Mouse (Mus musculus) kidney, adult 2 months (tissue): ENCODE measurements at regions not wholly inside any gene's neighbourhood (a gene's known extent, or its start where the extent isn't known, plus 50 kb on each side); places are given as distances from the start of the nearest gene placed in this dataset.
A peak's percentile ranks its signal among the peaks of the same experiment; 100 is the strongest.

ENCODE experiments used
- DNase-seq: peaks from one replicate; pipeline ENCODE4 v3.0.0; 2021
- H3K27ac ChIP-seq: fragments of 200-500 bp; 2 replicates; pipeline ENCODE4 v1.5.1; 2012; ENCODE audit warnings: low read depth, low read length, control low read depth, inconsistent platforms; ENCODE audit not compliant: insufficient read depth
- H3K27me3 ChIP-seq: fragments of 200-500 bp; replicated peaks from 2 replicates; pipeline ENCODE4 v1.6.1; 2012; ENCODE audit warnings: mild to moderate bottlenecking, moderate library complexity, low read length, inconsistent platforms; ENCODE audit not compliant: control insufficient read depth, insufficient read depth
- H3K36me3 ChIP-seq: fragments of 200-500 bp; 2 replicates; pipeline ENCODE4 v1.6.1; 2012; ENCODE audit warnings: mild to moderate bottlenecking, moderate library complexity, low read length, inconsistent platforms; ENCODE audit not compliant: control insufficient read depth, insufficient read depth
- H3K4me1 ChIP-seq: fragments of 200-500 bp; 2 replicates; pipeline ENCODE4 v1.6.1; 2011; ENCODE audit warnings: low read length; ENCODE audit not compliant: control insufficient read depth, insufficient read depth
- H3K4me3 ChIP-seq: fragments of 200-500 bp; 2 replicates; pipeline ENCODE4 v1.5.1; 2011; ENCODE audit warnings: mild to moderate bottlenecking, low read depth, low read length, control low read depth; ENCODE audit not compliant: insufficient read depth
- CTCF ChIP-seq: fragments of 200-500 bp; conservative IDR thresholded peaks from 2 replicates; pipeline ENCODE4 v1.5.1; 2011; ENCODE audit warnings: low read depth, mild to moderate bottlenecking, control low read depth, low read length, moderate library complexity, mixed read lengths; ENCODE audit not compliant: insufficient read depth, insufficient read length
- POLR2A ChIP-seq: fragments of 200-500 bp; IDR thresholded peaks from one replicate; pipeline ENCODE4 v1.6.1; 2011; ENCODE audit warnings: low read depth, low read length, control low read depth
- WGBS: fragments of 180-500 bp; shearing (Covaris S2); methylation state at CpG from one replicate; pipeline ENCODE4 v1.1.7; 2018; 5-methylcytosine and 5-hydroxymethylcytosine counted together

GRCm38 (mm10) chr9:46406606-46407005, 86.8 kb upstream of the 4931429L15Rik start:
- Histone ChIP-seq H3K4me1 (no peaks in the 10 kb centered on the region), H3K27me3 (no peaks in the 10 kb centered on the region), H3K4me3 (no peak overlapping the region), H3K36me3 (no peaks in the 10 kb centered on the region), H3K27ac (no peak overlapping the region)
- no peak for DNase-seq
- WGBS, result 78% methylated on average over 8 of the region's 8 CpGs
- TF ChIP-seq POLR2A (no peak), CTCF (no peak)

DNA sequence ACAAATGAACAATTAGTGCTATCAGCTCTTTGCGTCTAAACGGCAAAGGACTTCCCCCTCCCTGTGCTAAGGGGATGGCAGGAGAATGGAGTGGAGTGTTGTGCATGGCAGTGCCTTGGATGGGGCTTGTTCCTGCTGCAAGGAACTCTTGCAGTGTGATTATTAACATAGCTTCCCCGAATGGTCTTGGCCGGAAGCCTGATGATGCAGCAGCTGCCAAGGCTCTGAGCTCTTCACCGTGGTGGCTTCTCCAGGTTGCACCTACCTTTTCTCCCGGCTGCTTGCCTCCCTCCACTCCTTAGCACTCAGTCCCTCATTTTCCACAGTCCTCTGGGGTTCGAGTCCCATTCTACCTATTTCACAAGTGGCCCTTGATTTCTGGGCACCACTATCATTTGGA, 76.8 kb upstream of the 4931429L15Rik start:
- Histone ChIP-seq H3K27me3 (no peaks in the 10 kb centered on the region), H3K27ac (no peak overlapping the region), H3K4me3 (no peak overlapping the region), H3K4me1 (no peaks in the 10 kb centered on the region), H3K36me3 (no peaks in the 10 kb centered on the region)
- TF ChIP-seq POLR2A, result no peak
- TF ChIP-seq CTCF, result no peak
- DNase-seq, result peak; percentile 70
- WGBS, result 59% methylated on average over 7 of the region's 7 CpGs

DNA sequence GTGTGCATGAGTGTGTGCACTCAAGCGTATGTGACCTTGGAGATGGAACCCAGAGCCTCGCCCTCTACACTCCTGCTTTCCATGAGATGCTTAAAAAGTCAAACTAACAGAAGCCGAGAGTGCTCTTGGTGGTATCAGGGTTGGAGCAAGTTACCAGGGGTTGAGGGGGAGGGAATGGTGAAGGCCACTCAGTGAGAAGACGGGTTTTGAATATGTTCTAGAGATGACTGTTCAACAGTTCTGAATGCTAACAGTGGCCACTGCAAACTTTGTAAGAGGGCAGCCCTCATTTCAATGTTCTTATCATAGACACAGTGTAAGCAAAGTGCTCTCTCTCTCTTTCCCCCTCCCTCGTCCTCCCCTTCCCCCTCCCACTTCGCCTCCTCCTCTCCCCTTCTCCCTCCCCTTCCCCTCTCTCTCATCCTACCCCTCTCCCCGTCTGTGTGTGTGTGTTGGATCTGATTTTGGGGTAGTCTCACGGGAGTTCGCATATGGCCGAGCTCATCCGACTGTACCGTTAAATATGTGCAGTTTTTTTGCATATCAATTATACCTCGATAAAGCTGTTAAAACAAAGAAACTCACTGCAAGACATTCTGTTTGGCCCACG, 75.5 kb upstream of the 4931429L15Rik start:
- TF ChIP-seq CTCF (no peak), POLR2A (no peak)
- H3K27ac ChIP-seq, result no peak overlapping the region

DNA sequence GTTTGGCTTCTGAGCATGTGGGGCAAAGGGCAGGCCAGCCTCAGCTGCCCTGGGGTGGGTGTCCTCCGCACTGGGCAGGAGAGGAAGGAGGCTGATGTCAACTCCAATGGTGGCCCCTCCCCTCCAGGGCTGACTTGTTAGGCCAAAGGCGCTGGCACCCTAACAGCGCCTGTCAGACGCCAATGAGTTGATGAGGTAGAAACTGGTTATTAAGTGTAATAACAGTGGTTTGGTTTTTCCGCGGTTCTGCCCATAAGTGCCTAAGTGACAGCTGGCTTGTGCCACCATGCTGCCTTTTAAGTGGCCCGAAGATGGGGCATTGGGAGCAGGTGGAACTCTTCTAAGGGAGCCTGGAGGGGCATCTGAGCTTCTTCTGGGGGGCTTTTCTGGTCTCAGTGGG, 74.5 kb upstream of the 4931429L15Rik start:
- TF ChIP-seq CTCF, result no peak
- TF ChIP-seq POLR2A, result no peak
- Histone ChIP-seq H3K4me3 (no peak overlapping the region), H3K36me3 (no peaks in the 10 kb centered on the region), H3K27me3 (no peaks in the 10 kb centered on the region), H3K27ac (no peak overlapping the region), H3K4me1 (no peaks in the 10 kb centered on the region)
- no peak for DNase-seq
- WGBS, result 63% methylated on average over 7 of the region's 7 CpGs

More for the DNA sequence above, 75.5 kb upstream of the 4931429L15Rik start:
- Histone ChIP-seq H3K4me3 (no peak overlapping the region), H3K27me3 (no peaks in the 10 kb centered on the region), H3K36me3 (no peaks in the 10 kb centered on the region), H3K4me1 (no peaks in the 10 kb centered on the region)
- DNase-seq, result no peak
- 64% methylated on average over 14 of the region's 14 CpGs for WGBS

- H3K27me3 ChIP-seq, result no peaks in the 10 kb centered on the region
- WGBS, result 5% methylated on average over 23 of the region's 23 CpGs
- H3K4me3 ChIP-seq, result no peak overlapping the region
- no peaks in the 10 kb centered on the region for H3K4me1 ChIP-seq
- no peaks in the 10 kb centered on the region for H3K36me3 ChIP-seq
- peak; percentile 67 for DNase-seq
- no peak overlapping the region for H3K27ac ChIP-seq
- TF ChIP-seq POLR2A, result no peak
- peak; percentile 83 for TF ChIP-seq CTCF
Measured at GRCm38 (mm10) chr9:46392641-46393321, 73.0 kb upstream of the 4931429L15Rik start.

DNA sequence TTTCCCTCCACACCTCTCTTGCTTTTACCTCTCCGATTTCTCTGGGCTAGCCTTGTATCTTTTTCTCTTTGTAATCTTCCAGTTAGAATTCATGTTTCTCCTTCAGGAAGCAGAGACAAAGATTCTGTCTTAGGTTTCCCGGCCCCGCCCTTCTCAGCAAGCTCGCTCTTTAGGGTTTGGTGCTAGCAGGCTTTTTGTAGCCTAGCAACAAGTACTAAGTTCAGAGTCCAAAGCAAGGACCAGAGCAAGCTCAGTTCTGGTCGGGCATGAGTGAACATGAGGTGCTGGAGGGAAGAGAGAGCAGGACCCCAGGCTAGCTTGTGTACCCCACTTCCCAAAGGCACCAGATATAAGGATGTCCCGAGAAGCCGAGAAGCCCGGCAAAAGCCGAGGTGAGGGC, 70.0 kb upstream of the 4931429L15Rik start:
- Histone ChIP-seq H3K27ac (no peak overlapping the region), H3K36me3 (no peaks in the 10 kb centered on the region), H3K4me1 (no peaks in the 10 kb centered on the region), H3K27me3 (no peaks in the 10 kb centered on the region), H3K4me3 (no peak overlapping the region)
- TF ChIP-seq CTCF, result no peak
- TF ChIP-seq POLR2A, result no peak
- WGBS, result 9% methylated on average over 9 of the region's 9 CpGs
- peak; percentile 75 for DNase-seq
